Mouse (Mus musculus) ES-CJ7 (cell line): ENCODE measurements around the gene Srrm1.

Source experiments
- DNase-seq: peaks from one replicate; pipeline ENCODE4 v3.0.0; 2011; ENCODE audit warnings: low read depth, low spot score

Srrm1 gene

GRCm38 (mm10) chr4:135272640-135273306 lies 80.3 kb downstream of the Srrm1 start, which contains the start of gene Clic4:
Gene Clic4, minus strand, starts transcription at chr4:135272814.
- peak; percentile 98 for DNase-seq

DNA sequence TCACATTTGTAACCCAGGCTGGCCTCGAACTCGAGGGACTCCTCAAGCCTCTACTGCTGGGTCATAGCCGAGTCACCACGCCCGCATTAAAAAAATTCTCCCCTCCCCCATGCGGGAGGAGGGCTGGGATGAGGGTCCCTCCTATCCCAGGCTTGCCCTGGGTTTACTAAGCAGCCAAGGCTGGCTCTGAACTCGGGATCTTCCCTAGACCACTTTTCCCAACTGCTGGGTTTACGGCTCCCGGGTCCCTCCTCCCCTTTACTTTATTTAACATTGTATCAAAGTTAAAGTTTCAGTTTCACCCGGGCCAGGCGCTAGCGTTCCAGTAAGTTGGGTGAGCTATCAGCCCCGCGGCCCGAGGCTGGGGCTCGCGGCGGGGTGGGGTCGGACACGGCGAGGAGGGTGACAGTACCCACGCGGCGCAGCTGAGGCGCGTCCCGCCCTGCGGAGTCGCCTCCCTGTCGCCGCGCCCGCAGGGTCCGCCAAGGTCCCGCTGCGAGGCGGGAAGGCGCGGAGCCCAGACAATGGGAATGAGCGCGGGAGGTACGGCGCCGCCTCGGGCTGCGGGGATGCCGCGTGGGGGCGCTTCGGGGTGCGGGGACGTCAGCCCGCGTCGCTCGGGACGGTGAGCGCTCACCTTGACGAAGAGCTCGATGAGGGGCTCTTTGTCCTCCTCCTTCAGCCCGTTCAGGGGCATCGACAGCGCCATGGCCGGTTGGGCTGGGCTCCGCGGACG lies 81.1 kb downstream of the Srrm1 start:
- DNase-seq, result peak; percentile 79

GRCm38 (mm10) chr4:135271419-135271828 lies 81.7 kb downstream of the Srrm1 start:
- peak; percentile 28 for DNase-seq
